Comparison of ENCODE assay signal across 12 mouse cellular contexts in genomic region chr7:66120702-66121396, GRCm38 (mm10). TPM values are rescaled to one million over a fixed set of nuclear protein-coding genes. Genes with fewer than 3 reads are reported as not detected.
DNase-seq lines count a peak whose midpoint lies in the region; ATAC-seq and TF ChIP-seq lines count a peak whose summit lies in the region.
"Had no signal": no experiment of that assay in that cellular context is flagged by ENCODE, and none has a peak within 500 bp of the region (broad histone marks: within the 10 kb centered on the region; RNA-seq: fewer than 3 reads in every experiment).

No protein-coding gene starts in this region.

- ATAC-seq in megakaryocyte, adult 5-6 weeks (ENCODE audit: poor library complexity, severe bottlenecking): peak; percentile 44; the same call in 1 of the 2 replicates

- H3K4me1 ChIP-seq in bone marrow macrophage, adult 2 months (ENCODE audit: control insufficient read depth, insufficient read depth, low read length): peaks cover 47% of the 10 kb centered on the region

- no peak for TF ChIP-seq CTCF in layer of hippocampus, adult 2 months (conservative IDR thresholded peaks at IDR 0.05)
- TF ChIP-seq CTCF in bone marrow macrophage, adult 2 months (IDR thresholded peaks at IDR 0.05; ENCODE audit: low read depth, low read length): no peak

- DNase-seq in layer of hippocampus, adult 2 months (ENCODE audit: low spot score in 2 of 2): no peak
- no peak for DNase-seq in layer of hippocampus, adult 18-20 months (ENCODE audit: low spot score in 2 of 2)
- DNase-seq in A20 (ENCODE audit: low read depth, low spot score): peak; percentile 82
- DNase-seq in cerebellum, adult 9-11 months: no peak
- no peak for DNase-seq in cerebellum, adult 18-20 months
- no peak for DNase-seq in layer of hippocampus, postnatal 10 days (ENCODE audit: low spot score in 2 of 2)
- DNase-seq: heart, postnatal 10 days; kidney, postnatal 10 days; right cerebral cortex, adult 18-20 months had no signal

- no peak overlapping the region for H3K4me3 ChIP-seq in layer of hippocampus, adult 2 months
- peak overlapping the region; percentile 40 for H3K4me3 ChIP-seq in bone marrow macrophage, adult 2 months (ENCODE audit: insufficient read depth, low read length)
- H3K4me3 ChIP-seq: lung, embryonic 15.5 days had no signal

- no peak for TF ChIP-seq POLR2A in bone marrow macrophage, adult 2 months (IDR thresholded peaks at IDR 0.05; ENCODE audit: borderline replicate concordance, low read depth, low read length)

- H3K27ac ChIP-seq in layer of hippocampus, adult 2 months: peak overlapping the region; percentile 36; the same call in 1 of the 2 replicates
- H3K27ac ChIP-seq in bone marrow macrophage, adult 2 months (ENCODE audit: insufficient read depth, low read depth, low read length): peak overlapping the region; percentile 38
- H3K27ac ChIP-seq: lung, embryonic 15.5 days had no signal

RNA-seq across cellular contexts. Expression of gene Chsy1, which starts 11.5 kb away (rescaled TPM):
- 10 to 100 TPM; 14.2 to 14.6 TPM for total RNA-seq in layer of hippocampus, adult 2 months (2021)
- total RNA-seq in layer of hippocampus, adult 18-20 months (2021): 10 to 100 TPM; 16.6 to 16.7 TPM
- polyA plus RNA-seq in bone marrow macrophage, adult 2 months (2012; ENCODE audit: insufficient read depth, insufficient read length, missing spikeins): 10.8 and 11.8 TPM in 2 replicates
- total RNA-seq in megakaryocyte, adult 5-6 weeks (2015): 18.2 and 21.2 TPM in 2 replicates
- 37.1 and 37.6 TPM in 2 replicates for total RNA-seq in megakaryocyte, adult 5-6 weeks (2017)
- total RNA-seq in layer of hippocampus, postnatal 10 days (2021): 10 to 100 TPM; 23.6 to 25.2 TPM

RNA-seq across cellular contexts. Expression of gene Selenos, which starts 41.4 kb away (rescaled TPM):
- total RNA-seq in layer of hippocampus, adult 2 months (2021): 10 to 100 TPM; 50.6 to 57.3 TPM
- 10 to 100 TPM; 46.2 to 50.4 TPM for total RNA-seq in layer of hippocampus, adult 18-20 months (2021)
- polyA plus RNA-seq in bone marrow macrophage, adult 2 months (2012; ENCODE audit: insufficient read depth, insufficient read length, missing spikeins): 75.3 and 89.0 TPM in 2 replicates
- 113 and 122 TPM in 2 replicates for total RNA-seq in megakaryocyte, adult 5-6 weeks (2015)
- 74.8 and 84.5 TPM in 2 replicates for total RNA-seq in megakaryocyte, adult 5-6 weeks (2017)
- 10 to 100 TPM; 53.0 to 58.2 TPM for total RNA-seq in layer of hippocampus, postnatal 10 days (2021)
